Mouse (Mus musculus) right cerebral cortex, postnatal 4 days (tissue): ENCODE results near the gene Gm21988.

Source experiments
- DNase-seq: peaks from one replicate; pipeline ENCODE4 v3.0.0-alpha.2; 2022

Gene Gm21988

GRCm38 (mm10) chr11:70235254-70235900 is 4.3 kb downstream of the Gm21988 start:
- no peak for DNase-seq

GRCm38 (mm10) chr11:70234497-70234896 is 5.1 kb downstream of the Gm21988 start:
- no peak for DNase-seq

- DNase-seq: no peak
These were observed 5.6 kb downstream of the Gm21988 start for GRCm38 (mm10) chr11:70234037-70234436.

- DNase-seq: no peak
These were observed 6.6 kb downstream of the Gm21988 start for GRCm38 (mm10) chr11:70233016-70233415.

- DNase-seq: peak; percentile 70
These were observed 7.1 kb downstream of the Gm21988 start for GRCm38 (mm10) chr11:70232546-70232945.

GRCm38 (mm10) chr11:70230239-70230727 is 9.3 kb downstream of the Gm21988 start:
- DNase-seq: peak; percentile 85

- DNase-seq: no peak
These were observed 10.2 kb downstream of the Gm21988 start, which contains the start of gene Bcl6b for GRCm38 (mm10) chr11:70229260-70230010. Bcl6b (minus strand) TSS chr11:70229798.

GRCm38 (mm10) chr11:70228828-70229227 is 10.8 kb downstream of the Gm21988 start:
- DNase-seq: peak; percentile 80

GRCm38 (mm10) chr11:70227661-70228245 is 11.9 kb downstream of the Gm21988 start:
- no peak for DNase-seq

GRCm38 (mm10) chr11:70227126-70227525 is 12.5 kb downstream of the Gm21988 start:
- DNase-seq: no peak

GRCm38 (mm10) chr11:70226602-70226890 is 13.1 kb downstream of the Gm21988 start:
- DNase-seq: no peak

- DNase-seq: no peak
These were observed 13.6 kb downstream of the Gm21988 start for GRCm38 (mm10) chr11:70225798-70226601.

- DNase-seq: no peak
These were observed 15.9 kb downstream of the Gm21988 start for GRCm38 (mm10) chr11:70223724-70224123.

GRCm38 (mm10) chr11:70221603-70222500 is 17.8 kb downstream of the Gm21988 start:
- DNase-seq: no peak

- peak; percentile 96 for DNase-seq
These were observed 18.7 kb downstream of the Gm21988 start, which contains the start of gene Slc16a13 for GRCm38 (mm10) chr11:70220731-70221602. Slc16a13 (minus strand) TSS chr11:70221064.

- no peak for DNase-seq
These were observed 19.3 kb downstream of the Gm21988 start for GRCm38 (mm10) chr11:70220323-70220722.

GRCm38 (mm10) chr11:70219873-70220272 is 19.8 kb downstream of the Gm21988 start:
- DNase-seq: no peak

GRCm38 (mm10) chr11:70218741-70219470 is 20.7 kb downstream of the Gm21988 start:
- no peak for DNase-seq

GRCm38 (mm10) chr11:70218039-70218438 is 21.6 kb downstream of the Gm21988 start:
- DNase-seq: no peak

- DNase-seq: no peak
These were observed 23.5 kb downstream of the Gm21988 start for GRCm38 (mm10) chr11:70216103-70216502.
